Mouse (Mus musculus) liver, adult 2 months (tissue): ENCODE results near the gene Tnfsf11.

Experiments
- CTCF ChIP-seq: fragments of 200-500 bp; IDR thresholded peaks from 2 replicates; pipeline ENCODE4 v1.5.1; 2011; ENCODE audit warnings: low read depth, low read length, control low read depth
- POLR2A ChIP-seq: fragments of 200-500 bp; IDR thresholded peaks from 2 replicates; pipeline ENCODE4 v1.6.1; 2011; ENCODE audit warnings: low read length, control low read depth; ENCODE audit not compliant: insufficient read depth; ENCODE audit errors: extremely low read depth

- TF ChIP-seq POLR2A (no peak), CTCF (no peak)
Measured at GRCm38 (mm10) chr14:78322916-78323315, 15.1 kb upstream of the Tnfsf11 start.
